Mouse (Mus musculus) C3H10T1/2 (cell line): ENCODE measurements around the gene Cnbd2. TPM values are rescaled to one million over a fixed set of nuclear protein-coding genes. Genes with fewer than 3 reads are reported as not detected.

Source experiments
- polyA plus RNA-seq, 2 experiments: library from polyadenylated mRNA; unstranded; fragments of >200 nt; fragmentation: generic; extraction: Trizol; gene quantifications; one replicate each; pipeline ENCODE4 v1.2.1; 2012; ENCODE audit warnings: missing spikeins in 2 of 2

Gene Cnbd2
- 1 to 10 TPM; 4.1 to 4.6 TPM for polyA plus RNA-seq

GRCm38 (mm10) chr2:156312297-156312897 lies at the start of gene Cnbd2, which contains the start of gene Scand1:
TSS of gene Cnbd2 (plus strand) at chr2:156312299.
TSS of gene Scand1 (minus strand) at chr2:156312704.

GRCm38 (mm10) chr2:156420694-156421380 lies 108.7 kb downstream of the Cnbd2 start, which contains the start of gene Epb41l1:
TSS of gene Epb41l1 (plus strand) at chr2:156420909.

Other genes starting within 250 kb of the Cnbd2 start
- gene Spag4, start 247.1 kb upstream of the Cnbd2 start, polyA plus RNA-seq = 1 to 10 TPM; 2.1 to 2.8 TPM
- gene Cpne1, start 200.3 kb upstream of the Cnbd2 start, polyA plus RNA-seq = 10 to 100 TPM in 1 of 2 experiments, 1 to 10 TPM in 1; 2.5 to 40.9 TPM
- gene Rbm12, start 200.3 kb upstream of the Cnbd2 start, polyA plus RNA-seq = 1 to 10 TPM in 1 of 2 experiments, under 1 TPM in 1; 0.62 to 4.9 TPM
- gene Gm28036, start 185.2 kb upstream of the Cnbd2 start, polyA plus RNA-seq = 1 to 10 TPM in 1 of 2 experiments, not detected in 1; 7.6 TPM
- 100 to 1,000 TPM; 325 to 542 TPM for gene Romo1, start 168.3 kb upstream of the Cnbd2 start, polyA plus RNA-seq
- gene Nfs1, start 168.1 kb upstream of the Cnbd2 start, polyA plus RNA-seq = 10 to 100 TPM; 10.8 to 20.0 TPM
- gene Rbm39, start 132.1 kb upstream of the Cnbd2 start, polyA plus RNA-seq = 10 to 100 TPM; 13.4 to 44.6 TPM
- gene Phf20, start 115.8 kb upstream of the Cnbd2 start, polyA plus RNA-seq = 10 to 100 TPM in 1 of 2 experiments, 1 to 10 TPM in 1; 7.1 to 13.0 TPM
- gene Scand1, start 405 bp downstream of the Cnbd2 start, polyA plus RNA-seq = 100 to 1,000 TPM; 284 to 337 TPM
- gene Epb41l1, start 108.6 kb downstream of the Cnbd2 start, polyA plus RNA-seq = 10 to 100 TPM; 12.8 to 40.8 TPM
- gene Aar2, start 235.3 kb downstream of the Cnbd2 start, polyA plus RNA-seq = 10 to 100 TPM; 17.0 to 17.2 TPM